Mouse (Mus musculus): ENCODE data around the gene Cd33. TPM values are rescaled to one million over a fixed set of nuclear protein-coding genes. Genes with fewer than 3 reads are reported as not detected.

The Cd33 gene
- polyA plus RNA-seq, 2 experiments: 1.4 to 1.9 TPM

DNA sequence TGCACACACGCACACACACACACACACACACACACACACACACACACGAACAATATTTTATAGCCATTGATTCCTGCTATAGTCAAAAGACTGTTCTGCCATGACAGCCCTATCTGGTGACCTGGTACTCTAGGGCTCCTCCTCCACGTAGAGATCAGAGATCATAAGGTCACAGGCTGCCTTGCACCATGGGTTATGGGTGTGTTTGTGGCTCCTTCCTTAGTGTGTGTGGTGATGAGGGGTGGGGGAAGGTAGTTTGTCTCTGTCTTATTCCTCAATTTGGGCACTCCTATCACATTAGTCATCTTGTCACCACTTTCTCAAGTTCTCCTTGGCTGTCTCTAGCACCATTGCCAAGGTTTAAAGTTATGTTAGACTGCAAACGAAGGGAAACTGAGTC is 5.7 kb downstream of the Cd33 start:
- Histone ChIP-seq H3K9ac (replicated peaks) (no peak overlapping the region), H3K4me1 (replicated peaks; ENCODE audit: control insufficient read depth in 2 of 2, insufficient read depth in 2 of 2, low read length in 1 of 2) (no peaks in the 10 kb centered on the region; a peak in 1 of 4 replicates), H3K27ac (no peak overlapping the region), H3K4me3 (ENCODE audit: insufficient read depth in 1 of 2, low read depth in 2 of 2, low read length in 2 of 2) (no peak overlapping the region), H3K36me3 (replicated peaks; ENCODE audit: control insufficient read depth, insufficient read depth, low read depth) (no peaks in the 10 kb centered on the region), H3K27me3 (ENCODE audit: control insufficient read depth, insufficient read depth, low read length) (no peaks in the 10 kb centered on the region), H3K9me3 (ENCODE audit: control insufficient read depth, low read length) (no peaks in the 10 kb centered on the region), H3K4me2 (ENCODE audit: low read depth) (no peak overlapping the region)
- DNase-seq (ENCODE audit: low read depth in 3 of 3, low spot score in 3 of 3): no peak
- ATAC-seq (ENCODE audit: insufficient read depth): no peak
- no peak for TF ChIP-seq CTCF (IDR thresholded peaks at IDR 0.05; ENCODE audit: low read depth)
- no peak for TF ChIP-seq EP300 (IDR thresholded peaks at IDR 0.05; ENCODE audit: low read depth)
- WGBS (ENCODE audit: insufficient replicate concordance): 40% methylated on average over 4 of the region's 4 CpGs

DNA sequence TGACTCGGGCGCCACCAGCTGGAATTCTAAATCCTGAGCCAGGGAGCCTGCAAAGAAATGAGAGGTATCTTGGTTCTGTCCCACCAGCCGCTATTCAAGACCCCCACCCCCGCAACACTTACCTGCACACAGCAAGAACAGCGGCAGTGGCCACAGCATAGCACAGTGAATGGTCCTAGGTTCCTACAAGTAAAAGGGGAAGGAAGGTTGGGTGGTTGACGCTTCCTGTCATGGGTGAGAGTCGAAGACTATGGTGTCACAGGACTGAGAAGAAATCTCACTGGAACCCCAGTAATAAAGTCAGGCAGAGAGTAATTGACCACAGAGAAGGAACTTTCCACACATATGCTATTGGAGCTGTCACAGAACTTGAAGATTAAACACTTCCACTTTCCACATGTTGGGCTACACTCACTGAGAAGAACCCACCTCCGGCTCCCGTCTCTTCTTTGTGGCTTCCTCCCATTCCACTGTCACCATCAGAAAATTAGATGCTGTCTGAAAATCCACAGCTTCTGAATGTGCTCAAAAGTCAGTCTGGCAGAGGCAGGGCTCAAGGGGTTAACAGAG is 11.2 kb downstream of the Cd33 start:
- H3K4me3 ChIP-seq (ENCODE audit: insufficient read depth in 1 of 2, low read depth in 2 of 2, low read length in 2 of 2): 0 out of 4 replicates have a peak overlapping the region, but pooled peaks of 1 of the 2 experiments have one; percentile 11
- no peak overlapping the region for H3K9ac ChIP-seq (replicated peaks)
- TF ChIP-seq EP300 (IDR thresholded peaks at IDR 0.05; ENCODE audit: low read depth) (no peak), CTCF (IDR thresholded peaks at IDR 0.05; ENCODE audit: low read depth) (no peak)
- H3K4me2 ChIP-seq (ENCODE audit: low read depth): no peak overlapping the region
- H3K9me3 ChIP-seq (ENCODE audit: control insufficient read depth, low read length): no peaks in the 10 kb centered on the region
- WGBS (ENCODE audit: insufficient replicate concordance): 19% methylated on average over 9 of the region's 9 CpGs
- ATAC-seq (ENCODE audit: insufficient read depth): peak; percentile 33; the same call in 1 of the 2 replicates
- peak in 1 of 3 experiments; percentile 12 for DNase-seq (ENCODE audit: low read depth in 3 of 3, low spot score in 3 of 3)
- no peaks in the 10 kb centered on the region for H3K27me3 ChIP-seq (ENCODE audit: control insufficient read depth, insufficient read depth, low read length)
- no peak overlapping the region for H3K27ac ChIP-seq
- no peaks in the 10 kb centered on the region for H3K4me1 ChIP-seq (replicated peaks; ENCODE audit: control insufficient read depth in 2 of 2, insufficient read depth in 2 of 2, low read length in 1 of 2)
- H3K36me3 ChIP-seq (replicated peaks; ENCODE audit: control insufficient read depth, insufficient read depth, low read depth): no peaks in the 10 kb centered on the region

DNA sequence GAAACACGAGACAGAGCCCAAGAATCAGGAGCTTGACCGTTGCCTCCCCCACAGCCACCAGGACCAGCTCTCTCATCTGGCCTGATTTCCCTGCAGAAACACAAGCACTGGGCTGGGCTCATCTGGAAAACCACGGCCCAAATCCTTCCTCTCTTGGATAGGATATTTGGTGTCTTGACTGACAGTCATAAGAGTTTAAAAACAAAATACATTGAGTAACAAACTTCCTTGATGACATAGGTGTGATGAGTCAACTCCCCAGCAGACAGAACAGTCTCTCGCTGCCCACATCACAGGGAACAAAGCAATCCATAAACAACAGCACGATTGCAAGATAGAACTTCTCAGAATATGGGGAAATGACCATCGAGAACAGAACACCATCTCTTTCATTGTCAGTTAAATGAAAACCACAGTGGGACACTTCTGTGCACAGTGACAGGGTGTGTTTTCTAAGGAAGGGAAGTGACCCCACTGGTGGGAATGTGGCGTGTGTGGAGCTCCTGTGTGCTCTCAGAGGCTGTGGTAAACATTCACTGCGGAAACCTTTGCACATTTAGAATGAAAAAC is 13.9 kb downstream of the Cd33 start:
- H3K9ac ChIP-seq (replicated peaks): no peak overlapping the region
- no peaks in the 10 kb centered on the region for H3K27me3 ChIP-seq (ENCODE audit: control insufficient read depth, insufficient read depth, low read length)
- no peak overlapping the region for H3K27ac ChIP-seq
- DNase-seq (ENCODE audit: low read depth in 3 of 3, low spot score in 3 of 3): no peak
- no peak for TF ChIP-seq CTCF (IDR thresholded peaks at IDR 0.05; ENCODE audit: low read depth)
- no peak for ATAC-seq (ENCODE audit: insufficient read depth)
- no peaks in the 10 kb centered on the region for H3K9me3 ChIP-seq (ENCODE audit: control insufficient read depth, low read length)
- H3K4me1 ChIP-seq (replicated peaks; ENCODE audit: control insufficient read depth in 2 of 2, insufficient read depth in 2 of 2, low read length in 1 of 2): no peaks in the 10 kb centered on the region
- H3K4me2 ChIP-seq (ENCODE audit: low read depth): no peak overlapping the region
- H3K36me3 ChIP-seq (replicated peaks; ENCODE audit: control insufficient read depth, insufficient read depth, low read depth): no peaks in the 10 kb centered on the region
- WGBS (ENCODE audit: insufficient replicate concordance): 28% methylated on average over 8 of the region's 8 CpGs
- H3K4me3 ChIP-seq (ENCODE audit: insufficient read depth in 1 of 2, low read depth in 2 of 2, low read length in 2 of 2): no peak overlapping the region

DNA sequence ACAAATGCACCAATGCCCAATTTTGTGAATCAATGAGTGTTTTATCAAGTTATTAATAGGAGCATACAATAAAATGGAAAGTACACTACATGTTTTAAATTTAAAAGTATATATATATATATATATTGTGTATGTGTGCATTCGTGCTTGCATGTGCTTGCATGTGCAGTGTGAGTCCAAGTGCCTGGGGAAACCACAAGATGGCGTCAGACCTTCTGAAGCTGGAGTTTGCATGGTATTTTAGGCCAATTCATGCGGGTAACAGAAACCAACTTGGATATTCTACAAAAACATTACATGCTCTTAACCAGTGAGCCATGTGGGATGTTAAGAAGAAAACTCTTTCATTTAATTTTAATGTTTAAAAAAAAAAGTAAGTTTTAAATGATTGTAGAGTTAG is 18.9 kb downstream of the Cd33 start:
- Histone ChIP-seq H3K4me1 (replicated peaks; ENCODE audit: control insufficient read depth in 2 of 2, insufficient read depth in 2 of 2, low read length in 1 of 2) (no peaks in the 10 kb centered on the region), H3K9ac (replicated peaks) (no peak overlapping the region), H3K36me3 (replicated peaks; ENCODE audit: control insufficient read depth, insufficient read depth, low read depth) (no peaks in the 10 kb centered on the region), H3K27me3 (ENCODE audit: control insufficient read depth, insufficient read depth, low read length) (no peaks in the 10 kb centered on the region), H3K4me2 (ENCODE audit: low read depth) (no peak overlapping the region), H3K4me3 (ENCODE audit: insufficient read depth in 1 of 2, low read depth in 2 of 2, low read length in 2 of 2) (no peak overlapping the region), H3K27ac (no peak overlapping the region), H3K9me3 (ENCODE audit: control insufficient read depth, low read length) (no peaks in the 10 kb centered on the region)
- no peak for ATAC-seq (ENCODE audit: insufficient read depth)
- no peak for DNase-seq (ENCODE audit: low read depth in 3 of 3, low spot score in 3 of 3)
- WGBS (ENCODE audit: insufficient replicate concordance): 29% methylated on average over 3 of the region's 3 CpGs
- TF ChIP-seq CTCF (IDR thresholded peaks at IDR 0.05; ENCODE audit: low read depth) (peak; percentile 32; the same call in 1 of the 2 replicates), EP300 (IDR thresholded peaks at IDR 0.05; ENCODE audit: low read depth) (no peak)

GRCm38 (mm10) chr7:43522776-43523175 is 21.5 kb downstream of the Cd33 start:
- Histone ChIP-seq H3K9me3 (ENCODE audit: control insufficient read depth, low read length) (no peaks in the 10 kb centered on the region), H3K4me1 (replicated peaks; ENCODE audit: control insufficient read depth in 2 of 2, insufficient read depth in 2 of 2, low read length in 1 of 2) (no peaks in the 10 kb centered on the region), H3K9ac (replicated peaks) (no peak overlapping the region), H3K4me3 (ENCODE audit: insufficient read depth in 1 of 2, low read depth in 2 of 2, low read length in 2 of 2) (no peak overlapping the region), H3K27me3 (ENCODE audit: control insufficient read depth, insufficient read depth, low read length) (no peaks in the 10 kb centered on the region), H3K36me3 (replicated peaks; ENCODE audit: control insufficient read depth, insufficient read depth, low read depth) (no peaks in the 10 kb centered on the region), H3K27ac (no peak overlapping the region), H3K4me2 (ENCODE audit: low read depth) (no peak overlapping the region)
- TF ChIP-seq CTCF (IDR thresholded peaks at IDR 0.05; ENCODE audit: low read depth): no peak
- TF ChIP-seq EP300 (IDR thresholded peaks at IDR 0.05; ENCODE audit: low read depth): no peak
- 54% methylated on average over 2 of the region's 2 CpGs for whole genome bisulfite sequencing (ENCODE audit: insufficient replicate concordance)
- no peak for DNase-seq (ENCODE audit: low read depth in 3 of 3, low spot score in 3 of 3)
- no peak for ATAC-seq (ENCODE audit: insufficient read depth)

Measured in liver, embryonic 14.5 days (tissue).